In genomic region chr2:180893537-180894028, GRCm38 (mm10) we compare ENCODE assay signal across 8 mouse cellular contexts. TPM values are rescaled to one million over a fixed set of nuclear protein-coding genes. Genes with fewer than 3 reads are reported as not detected.
DNase-seq lines count a peak whose midpoint lies in the region; ATAC-seq and TF ChIP-seq lines count a peak whose summit lies in the region.

No protein-coding gene starts in this region.

- TF ChIP-seq CTCF in gastrocnemius, adult 2 months (IDR thresholded peaks at IDR 0.05): no peak

- no peak; the same call in 1 of the 2 replicates for ATAC-seq in intestine, embryonic 15.5 days

- no peaks in the 10 kb centered on the region for H3K9me3 ChIP-seq in intestine, embryonic 15.5 days

- no peak for DNase-seq in gastrocnemius, adult 2 months
- no peak for DNase-seq in gastrocnemius, postnatal 25 days
- peak; percentile 25 for DNase-seq in thymus, postnatal 4 days
- no peak for DNase-seq in thymus, postnatal 0 days (ENCODE audit: low spot score)
- DNase-seq in mesoderm, embryonic 11.5 days (ENCODE audit: low read depth, low spot score): peak; percentile 30
- no peak for DNase-seq in adipocyte (ENCODE audit: low spot score)
- no peak for DNase-seq in lung, postnatal 36 days

- under 1% methylated on average over 48 of the region's 50 CpGs for WGBS in intestine, embryonic 15.5 days

- no peak overlapping the region for H3K27ac ChIP-seq in gastrocnemius, adult 2 months
- no peak overlapping the region for H3K27ac ChIP-seq in intestine, embryonic 15.5 days

- H3K4me1 ChIP-seq in intestine, embryonic 15.5 days (replicated peaks): peaks cover 31% of the 10 kb centered on the region

- H3K36me3 ChIP-seq in intestine, embryonic 15.5 days: no peaks in the 10 kb centered on the region

- peaks cover 89% of the 10 kb centered on the region for H3K27me3 ChIP-seq in intestine, embryonic 15.5 days (replicated peaks)

- intact Hi-C loops in gastrocnemius, adult 2 months (cut with DNase I): loop anchor here (10.0 kb wide), 1 partner anchor 109 kb away; no protein-coding TSS in a partner anchor

- peak overlapping the region; percentile 76 for H3K4me2 ChIP-seq in intestine, embryonic 15.5 days (replicated peaks)

- H3K4me3 ChIP-seq in gastrocnemius, adult 2 months: peak overlapping the region; percentile 72
- peak overlapping the region; percentile 43 for H3K4me3 ChIP-seq in intestine, embryonic 15.5 days (replicated peaks)

- H3K9ac ChIP-seq in intestine, embryonic 15.5 days: no peak overlapping the region

RNA-seq across cellular contexts. Expression of gene Ythdf1, which starts 27.2 kb away (rescaled TPM):
- total RNA-seq in gastrocnemius, adult 2 months (2021): 10 to 100 TPM; 41.9 to 42.1 TPM
- 10 to 100 TPM; 31.9 to 34.1 TPM for total RNA-seq in gastrocnemius, postnatal 25 days (2021)
- 52.6 and 53.9 TPM in 2 replicates for polyA plus RNA-seq in thymus, postnatal 0 days (2015; fragmentation: Nextera tagmentation; extraction: Ambion mirVana)
- polyA plus RNA-seq in intestine, embryonic 15.5 days (2015; fragmentation: Nextera tagmentation; extraction: Ambion mirVana): 46.9 and 49.3 TPM in 2 replicates

RNA-seq across cellular contexts. Expression of gene Birc7, which starts 35.2 kb away (rescaled TPM):
- total RNA-seq in gastrocnemius, adult 2 months (2021): not detected
- total RNA-seq in gastrocnemius, postnatal 25 days (2021): not detected
- 0.30 and 0.40 TPM in 2 replicates for polyA plus RNA-seq in thymus, postnatal 0 days (2015; fragmentation: Nextera tagmentation; extraction: Ambion mirVana)
- not detected in 2 replicates for polyA plus RNA-seq in intestine, embryonic 15.5 days (2015; fragmentation: Nextera tagmentation; extraction: Ambion mirVana)

Comparison
In these comparisons a context has a peak if more than half of its experiments do, and no peak if none do; other contexts are left out.
1. DNase-seq: peak in thymus, postnatal 4 days (single experiment) and mesoderm, embryonic 11.5 days (single experiment); none in gastrocnemius, adult 2 months (single experiment), gastrocnemius, postnatal 25 days (single experiment), thymus, postnatal 0 days (single experiment), adipocyte (single experiment) and lung, postnatal 36 days (single experiment).